Mouse (Mus musculus) thymus, postnatal 0 days (tissue): Measurements from ENCODE around the gene Kank1. TPM values are rescaled to one million over a fixed set of nuclear protein-coding genes. Genes with fewer than 3 reads are reported as not detected.

ENCODE experiments used
- DNase-seq: peaks from one replicate; pipeline ENCODE4 v3.0.0-alpha.2; 2015; ENCODE audit warnings: low spot score
- polyA plus RNA-seq: library from polyadenylated mRNA; unstranded; fragments of >200 nt; fragmentation: Nextera tagmentation; extraction: Ambion mirVana; gene quantifications from 2 replicates; pipeline ENCODE4 v1.2.1, GENCODE M21; 2015

Kank1 gene
- polyA plus RNA-seq, 1 experiment from 2014 or later: 3.7 TPM

DNA sequence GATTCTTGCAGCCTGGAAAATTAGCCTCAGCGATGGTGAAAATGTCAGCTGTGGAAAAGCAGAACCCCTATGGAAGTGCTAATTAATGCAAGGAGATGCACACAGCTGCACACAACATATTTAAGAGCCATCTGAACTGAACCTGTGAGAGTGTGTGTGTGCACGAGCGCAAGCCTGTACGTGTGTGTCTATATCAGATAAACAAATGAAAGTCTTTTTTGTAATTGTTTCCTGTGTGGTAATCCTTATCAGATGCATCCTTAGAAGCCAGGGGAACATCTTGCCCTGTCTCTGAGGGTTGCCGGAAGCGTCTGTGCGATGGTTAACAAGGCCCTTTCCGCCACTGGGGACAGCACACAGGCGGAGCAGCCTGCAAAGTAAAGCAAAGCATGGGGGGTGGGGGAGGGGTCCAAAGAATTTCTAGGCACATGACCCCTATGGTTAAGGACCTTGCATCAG is 123.8 kb downstream of the Kank1 start:
- DNase-seq: peak; percentile 69

GRCm38 (mm10) chr19:25361956-25362355 is 125.2 kb downstream of the Kank1 start:
- DNase-seq: no peak

GRCm38 (mm10) chr19:25365698-25366097 is 128.9 kb downstream of the Kank1 start:
- no peak for DNase-seq

DNA sequence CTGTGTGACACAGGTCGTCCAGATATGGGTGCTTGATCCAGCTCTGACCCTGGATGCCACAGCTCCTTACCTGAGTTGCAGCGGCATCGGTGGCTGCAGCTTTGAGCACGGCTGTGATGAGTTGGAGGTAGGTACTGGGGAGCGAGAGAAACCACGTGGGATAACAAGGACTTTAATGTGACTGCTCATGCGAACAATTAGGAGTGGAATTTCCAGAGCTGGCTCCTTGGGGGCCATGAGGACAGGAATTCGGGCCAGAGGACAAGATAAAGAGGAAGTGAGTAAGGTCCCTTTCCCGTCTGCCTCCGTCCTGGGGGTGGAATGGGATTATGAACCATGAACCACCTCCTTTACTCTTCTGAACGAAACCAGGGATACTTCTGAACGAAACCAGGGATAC is 129.8 kb downstream of the Kank1 start:
- DNase-seq: no peak

DNA sequence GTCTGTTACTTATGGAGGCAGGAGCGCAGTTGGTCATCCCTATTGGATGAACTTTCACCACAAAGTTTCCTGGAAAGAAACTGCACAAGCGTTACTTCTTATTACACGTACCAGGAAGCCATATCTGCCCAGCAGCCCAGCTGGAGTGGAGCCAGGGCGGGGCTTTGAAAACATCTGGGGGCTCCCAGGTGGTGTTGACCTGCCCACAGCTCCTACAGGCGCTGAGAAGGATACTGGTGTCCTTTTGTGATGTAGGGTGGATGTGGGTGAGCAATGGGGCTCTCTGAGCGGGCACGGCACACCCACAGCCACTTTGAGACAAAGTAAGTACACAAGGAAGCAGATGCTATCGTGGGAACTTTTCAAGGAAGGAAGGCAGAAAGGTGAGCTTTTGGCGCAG is 133.7 kb downstream of the Kank1 start:
- DNase-seq: no peak

- DNase-seq: no peak
Observed at GRCm38 (mm10) chr19:25372794-25373193, 136.0 kb downstream of the Kank1 start.

GRCm38 (mm10) chr19:25373594-25373993 is 136.8 kb downstream of the Kank1 start:
- DNase-seq: no peak

- DNase-seq: no peak
Observed at GRCm38 (mm10) chr19:25374191-25374590, 137.4 kb downstream of the Kank1 start.

DNA sequence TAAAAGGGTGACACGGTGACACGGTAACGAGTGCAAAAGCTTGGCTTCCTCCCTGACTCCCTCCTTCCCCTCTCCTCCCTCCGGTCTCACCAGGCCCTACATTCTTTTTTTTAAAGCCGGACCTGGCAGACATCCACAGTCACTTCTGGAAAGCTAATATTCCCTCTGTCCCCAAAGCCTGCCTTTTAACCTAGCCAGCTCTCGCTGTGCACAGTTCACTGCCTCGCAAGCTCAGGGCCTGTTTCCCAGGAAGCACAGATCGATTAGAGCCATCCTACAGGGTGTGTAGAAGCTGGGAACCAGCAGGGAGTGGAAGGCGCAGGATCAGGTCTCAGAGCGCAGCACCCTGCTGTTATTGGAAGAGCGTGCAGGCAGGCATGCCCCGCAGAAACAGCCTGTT is 138.2 kb downstream of the Kank1 start:
- no peak for DNase-seq

GRCm38 (mm10) chr19:25376871-25377270 is 140.1 kb downstream of the Kank1 start:
- no peak for DNase-seq

DNA sequence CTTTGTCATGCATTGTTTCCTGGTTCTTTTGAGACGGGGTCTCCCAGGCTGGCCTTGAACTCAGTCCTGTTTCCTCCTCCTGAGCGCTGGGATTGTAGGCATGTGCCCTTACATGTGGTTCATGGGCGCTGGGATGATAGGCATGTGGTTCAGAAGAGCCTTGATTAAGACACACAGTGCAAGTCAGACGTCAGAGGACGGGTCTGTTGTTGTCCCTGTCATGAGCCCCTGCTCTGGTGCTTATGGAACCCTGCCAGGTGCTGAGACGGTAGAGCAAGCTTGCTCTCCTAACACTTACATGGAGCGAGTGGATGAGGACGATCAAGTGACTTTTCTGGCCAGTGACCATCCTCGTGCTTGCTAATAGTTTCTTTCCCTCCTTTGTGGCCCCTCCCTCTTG is 143.9 kb downstream of the Kank1 start:
- no peak for DNase-seq

DNA sequence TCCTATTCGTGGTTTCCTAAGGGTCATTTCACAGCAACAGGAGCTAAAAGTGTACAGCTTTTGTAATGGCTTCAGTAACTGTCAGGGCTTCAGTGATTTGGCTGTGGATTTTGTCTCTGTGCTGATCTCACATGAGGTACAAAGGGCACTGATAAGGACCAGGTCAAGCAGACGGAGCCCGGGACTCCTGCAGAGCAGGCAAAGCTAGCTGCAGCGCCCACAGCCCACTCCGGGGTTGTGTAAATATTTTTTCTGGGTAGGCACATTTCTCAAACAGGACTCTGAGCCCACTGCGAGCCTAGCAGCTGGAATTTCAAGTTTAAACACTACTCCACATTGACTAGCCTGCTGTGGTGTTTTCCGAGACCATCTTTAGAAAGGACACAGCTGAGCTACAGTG is 145.2 kb downstream of the Kank1 start:
- no peak for DNase-seq

DNA sequence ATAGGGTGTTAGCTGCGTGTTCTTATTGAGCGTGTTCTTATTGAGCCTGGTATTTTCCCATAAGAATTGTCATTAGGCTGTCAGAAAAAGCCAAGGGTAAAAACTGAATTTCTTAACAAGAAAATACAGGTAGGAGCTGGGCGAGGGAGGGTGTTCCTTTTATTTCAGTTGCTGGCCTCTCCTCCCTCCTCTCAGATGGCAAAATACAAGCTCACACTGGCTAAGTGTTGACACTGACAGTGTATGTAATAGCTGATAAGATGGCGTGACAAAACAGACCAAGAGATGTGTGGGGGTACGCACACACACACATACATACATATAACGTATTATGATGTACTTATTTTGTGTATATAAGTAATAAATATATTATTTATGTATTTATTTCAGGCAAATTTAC is 145.7 kb downstream of the Kank1 start:
- DNase-seq: no peak

GRCm38 (mm10) chr19:25383386-25384146 is 146.8 kb downstream of the Kank1 start:
- no peak for DNase-seq

DNA sequence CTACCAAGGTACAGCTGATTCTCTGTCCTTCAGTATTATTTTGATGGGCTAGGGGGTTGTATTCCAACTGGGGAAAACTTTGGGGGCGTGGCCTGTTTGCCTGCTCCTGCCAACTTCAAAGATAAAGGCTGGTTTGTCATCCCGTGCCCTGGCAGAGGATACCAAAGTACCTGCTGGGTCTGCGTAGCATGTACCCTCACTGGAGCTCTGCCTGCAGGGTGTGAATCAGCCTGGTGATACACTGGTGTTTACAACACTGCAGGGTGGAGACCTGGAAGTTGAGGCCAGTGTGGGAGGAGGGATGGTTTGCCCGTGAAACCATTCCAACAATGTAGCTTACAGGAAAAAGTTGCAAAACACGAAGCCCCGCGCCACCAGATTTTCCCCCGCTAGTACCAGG is 149.2 kb downstream of the Kank1 start:
- DNase-seq: no peak

DNA sequence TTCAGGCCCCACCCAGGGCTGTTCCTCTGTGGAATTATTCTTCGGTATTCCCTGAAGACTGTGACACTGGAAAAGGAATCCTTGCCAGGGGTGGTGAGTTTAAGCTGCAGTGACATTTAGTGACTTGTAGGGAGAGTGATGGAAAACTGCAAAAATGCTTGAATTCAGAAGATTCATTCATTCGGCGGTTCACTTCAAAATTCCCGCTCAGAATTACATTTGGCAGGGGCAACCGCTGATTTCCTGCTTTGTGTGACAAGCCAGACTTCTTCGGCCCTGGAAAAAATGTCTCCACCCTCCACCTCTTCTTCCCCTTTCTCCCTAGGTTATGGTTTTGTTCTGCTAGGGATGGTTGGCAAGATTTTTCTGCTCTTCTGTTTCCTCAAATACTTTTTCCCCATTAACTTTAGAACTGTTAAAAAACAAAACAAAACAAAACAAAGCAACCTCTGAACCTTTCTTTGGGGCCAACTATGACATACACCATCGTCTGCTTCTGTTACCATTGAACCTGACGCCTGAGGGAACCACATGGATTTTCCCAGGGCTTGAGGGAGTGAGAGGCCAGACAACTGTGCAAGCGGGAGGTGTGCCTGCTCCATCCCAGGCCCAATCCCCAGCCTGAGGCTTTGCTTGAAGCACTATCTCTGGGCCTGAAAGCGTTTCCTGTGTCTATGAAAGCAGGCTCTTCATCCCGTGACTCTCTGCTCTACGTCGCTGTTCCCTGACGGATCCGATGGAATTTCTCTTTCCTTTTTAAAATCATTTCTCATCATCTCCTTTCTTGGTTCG is 150.1 kb downstream of the Kank1 start:
- no peak for DNase-seq

- DNase-seq: no peak
Observed at GRCm38 (mm10) chr19:25387902-25388301, 151.1 kb downstream of the Kank1 start.

DNA sequence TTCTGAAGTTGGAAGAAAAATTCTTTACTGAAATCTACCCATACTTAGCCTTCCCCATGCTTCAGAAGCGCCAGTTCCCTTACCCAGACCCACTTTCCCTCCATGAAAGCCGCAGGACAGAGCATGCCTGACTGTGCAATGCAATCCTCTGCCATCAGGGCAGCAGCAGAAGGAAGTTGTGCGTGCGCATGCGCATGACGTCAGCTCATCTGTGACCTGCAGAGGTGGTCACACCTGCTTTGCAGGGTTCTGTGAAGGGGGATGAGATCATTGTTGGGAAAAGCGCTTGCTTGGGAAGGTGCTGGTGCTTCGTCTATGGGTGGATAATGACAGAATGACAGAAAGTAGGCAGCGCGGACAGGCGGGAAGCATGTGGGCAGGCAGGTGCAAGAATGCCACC is 155.4 kb downstream of the Kank1 start:
- no peak for DNase-seq

DNA sequence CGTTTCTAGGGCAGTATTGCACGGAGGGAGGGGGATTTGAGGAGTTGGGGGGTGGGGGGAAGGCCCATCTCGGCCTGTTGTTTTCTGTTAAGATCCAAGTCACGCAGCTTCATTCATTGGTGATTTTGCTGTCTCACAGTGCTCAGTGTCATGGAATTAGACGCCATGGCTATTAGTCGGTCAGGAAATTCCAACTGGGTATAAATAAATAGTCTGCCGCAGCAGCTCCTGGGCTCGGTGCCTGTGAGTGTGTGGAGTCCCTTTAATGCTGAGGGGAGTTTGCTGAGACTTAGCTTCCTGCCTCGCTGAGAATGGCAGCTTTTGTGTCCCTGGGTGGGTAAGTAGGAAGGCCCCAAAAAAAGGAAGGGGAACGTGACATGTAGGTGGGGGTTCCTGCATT is 158.3 kb downstream of the Kank1 start:
- DNase-seq: no peak

DNA sequence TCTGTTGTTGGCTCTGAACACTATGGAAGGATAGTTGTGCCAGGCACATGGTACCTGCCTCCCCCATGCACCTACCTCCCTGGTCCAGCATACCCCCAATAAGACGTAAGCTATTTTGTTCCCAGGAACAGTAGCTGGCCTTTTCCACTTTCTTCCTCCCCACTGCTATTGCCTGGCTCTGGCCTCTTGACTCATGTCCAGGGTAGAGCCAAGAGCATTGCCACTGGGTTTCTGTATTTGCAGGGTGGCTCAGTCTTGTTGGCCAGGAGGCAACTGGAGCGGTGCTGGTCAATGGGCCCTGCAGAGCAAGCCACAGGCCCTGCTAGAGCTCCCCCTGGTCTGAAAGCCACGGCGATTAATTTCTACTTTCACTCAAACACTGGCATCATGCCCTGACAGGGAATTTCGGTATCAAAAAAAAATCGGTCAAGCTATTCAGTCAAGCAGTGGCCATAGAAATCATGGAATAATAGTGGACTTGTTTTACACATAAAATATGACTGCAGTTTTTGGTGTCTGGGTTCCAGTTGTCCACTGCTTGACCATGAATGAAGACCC is 160.0 kb downstream of the Kank1 start:
- no peak for DNase-seq

DNA sequence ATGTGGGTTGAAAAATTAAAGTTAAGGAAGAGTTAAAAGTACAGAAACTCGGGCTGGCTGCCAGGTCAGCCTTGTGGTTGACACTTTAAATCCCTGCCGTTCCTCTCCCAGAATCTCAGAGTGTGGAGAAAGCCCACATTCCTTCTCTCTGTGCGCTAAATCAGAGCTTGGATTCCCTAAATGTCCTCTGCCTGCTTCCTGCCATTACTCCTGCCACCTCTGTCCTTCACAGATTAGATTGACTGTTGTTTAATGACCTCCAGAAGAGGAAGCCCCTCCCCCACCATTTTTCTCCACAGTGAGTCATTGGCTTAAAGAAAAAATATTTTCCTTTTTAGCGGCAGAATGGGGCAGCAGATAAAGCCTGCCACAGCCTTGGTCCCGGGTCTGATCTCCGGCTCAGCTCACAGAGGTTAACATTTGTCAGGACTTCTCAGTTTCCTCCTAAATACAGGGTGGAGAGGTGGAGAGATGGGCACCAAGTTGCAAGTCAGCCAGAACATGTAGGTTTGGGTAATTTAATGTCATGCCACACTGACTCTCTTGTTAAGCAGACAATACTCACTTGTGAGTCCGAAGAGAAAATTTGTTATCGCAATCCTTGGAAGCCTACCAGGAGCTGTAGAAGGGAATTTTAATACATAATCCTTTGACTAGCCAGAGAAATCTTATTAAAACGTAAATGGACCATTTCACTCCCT is 162.9 kb downstream of the Kank1 start:
- no peak for DNase-seq
